ENCODE assay signal across 11 mouse cellular contexts in genomic region chr1:168964467-168964904, GRCm38 (mm10).
DNase-seq lines count a peak whose midpoint lies in the region; ATAC-seq and TF ChIP-seq lines count a peak whose summit lies in the region.
"Had no signal": no experiment of that assay in that cellular context is flagged by ENCODE, and none has a peak within 500 bp of the region (broad histone marks: within the 10 kb centered on the region; RNA-seq: fewer than 3 reads in every experiment).

No protein-coding gene starts in this region.

- WGBS in embryonic facial prominence, embryonic 11.5 days: 18% methylated on average over 6 of the region's 6 CpGs
- 22% methylated on average over 6 of the region's 6 CpGs for WGBS in hindbrain, embryonic 13.5 days
- WGBS in midbrain, embryonic 13.5 days: 14% methylated on average over 6 of the region's 6 CpGs
- 82% methylated on average over 6 of the region's 6 CpGs for WGBS in kidney, embryonic 16.5 days

- H3K4me1 ChIP-seq in embryonic facial prominence, embryonic 11.5 days (ENCODE audit: control insufficient read depth, insufficient read depth, low read length): no peaks in the 10 kb centered on the region; the same call in 1 of the 2 replicates
- H3K4me1 ChIP-seq in hindbrain, embryonic 13.5 days (replicated peaks): peaks cover 13% of the 10 kb centered on the region
- H3K4me1 ChIP-seq in midbrain, embryonic 13.5 days (replicated peaks): peaks cover 16% of the 10 kb centered on the region
- H3K4me1 ChIP-seq in kidney, embryonic 16.5 days (ENCODE audit: insufficient read depth, low read length): peaks cover 3% of the 10 kb centered on the region; the same call in 1 of the 2 replicates
- H3K4me1 ChIP-seq: lung, embryonic 15.5 days had no signal

- H3K9ac ChIP-seq in embryonic facial prominence, embryonic 11.5 days (replicated peaks; ENCODE audit: low read length): no peak overlapping the region
- no peak overlapping the region for H3K9ac ChIP-seq in hindbrain, embryonic 13.5 days
- H3K9ac ChIP-seq in midbrain, embryonic 13.5 days (replicated peaks): no peak overlapping the region
- no peak overlapping the region for H3K9ac ChIP-seq in kidney, embryonic 16.5 days (replicated peaks; ENCODE audit: low read length)
- H3K9ac ChIP-seq: lung, embryonic 15.5 days had no signal

- H3K36me3 ChIP-seq in embryonic facial prominence, embryonic 11.5 days (replicated peaks; ENCODE audit: control insufficient read depth, insufficient read depth, low read depth, low read length): no peaks in the 10 kb centered on the region
- no peaks in the 10 kb centered on the region for H3K36me3 ChIP-seq in hindbrain, embryonic 13.5 days
- H3K36me3 ChIP-seq in midbrain, embryonic 13.5 days: no peaks in the 10 kb centered on the region
- H3K36me3 ChIP-seq in kidney, embryonic 16.5 days (ENCODE audit: insufficient read depth, low read length): no peaks in the 10 kb centered on the region
- H3K36me3 ChIP-seq: lung, embryonic 15.5 days had no signal

- peak; percentile 85; the same call in 1 of the 2 replicates for ATAC-seq in embryonic facial prominence, embryonic 11.5 days (replicated peaks; ENCODE audit: insufficient number of reproducible peaks, low FRiP score, low TSS enrichment, low read depth)
- ATAC-seq in hindbrain, embryonic 13.5 days (ENCODE audit: low FRiP score): peak; percentile 59; the same call in 1 of the 2 replicates
- peak; percentile 75 for ATAC-seq in midbrain, embryonic 13.5 days
- no peak for ATAC-seq in kidney, embryonic 16.5 days (ENCODE audit: low FRiP score, low TSS enrichment)

- H3K9me3 ChIP-seq in embryonic facial prominence, embryonic 11.5 days (replicated peaks; ENCODE audit: control insufficient read depth, low read length): no peaks in the 10 kb centered on the region
- no peaks in the 10 kb centered on the region for H3K9me3 ChIP-seq in hindbrain, embryonic 13.5 days
- H3K9me3 ChIP-seq in midbrain, embryonic 13.5 days: no peaks in the 10 kb centered on the region
- H3K9me3 ChIP-seq in kidney, embryonic 16.5 days (ENCODE audit: low read length): no peaks in the 10 kb centered on the region
- H3K9me3 ChIP-seq: lung, embryonic 15.5 days had no signal

- no peak overlapping the region for H3K4me2 ChIP-seq in embryonic facial prominence, embryonic 11.5 days (ENCODE audit: low read depth, low read length)
- no peak overlapping the region for H3K4me2 ChIP-seq in hindbrain, embryonic 13.5 days
- H3K4me2 ChIP-seq in midbrain, embryonic 13.5 days (replicated peaks): no peak overlapping the region
- no peak overlapping the region for H3K4me2 ChIP-seq in kidney, embryonic 16.5 days (replicated peaks; ENCODE audit: low read depth, low read length)
- H3K4me2 ChIP-seq: lung, embryonic 15.5 days had no signal

- TF ChIP-seq POLR2A in brain, embryonic 14.5 days (IDR thresholded peaks at IDR 0.05; ENCODE audit: borderline replicate concordance, extremely low read depth, insufficient read depth, insufficient read length, poor library complexity, severe bottlenecking): no peak

- no peak overlapping the region for H3K4me3 ChIP-seq in embryonic facial prominence, embryonic 11.5 days (ENCODE audit: low read depth, low read length)
- no peak overlapping the region for H3K4me3 ChIP-seq in hindbrain, embryonic 13.5 days
- no peak overlapping the region for H3K4me3 ChIP-seq in midbrain, embryonic 13.5 days (replicated peaks)
- H3K4me3 ChIP-seq in kidney, embryonic 16.5 days (ENCODE audit: low read length): no peak overlapping the region
- H3K4me3 ChIP-seq: erythroblast, embryonic 14.5 days; lung, embryonic 15.5 days had no signal

- peak; percentile 76 for DNase-seq in brain, embryonic 14.5 days (ENCODE audit: low read depth)
- peak; percentile 86 for DNase-seq in embryonic facial prominence, embryonic 11.5 days (ENCODE audit: low spot score)
- no peak for DNase-seq in urinary bladder, adult 18-20 months (ENCODE audit: low spot score in 2 of 2)
- DNase-seq in MN1 (ENCODE audit: low spot score): no peak
- no peak for DNase-seq in urinary bladder, postnatal 10 days (ENCODE audit: low spot score)
- DNase-seq: heart, adult 18-20 months had no signal

- no peaks in the 10 kb centered on the region for H3K27me3 ChIP-seq in embryonic facial prominence, embryonic 11.5 days (ENCODE audit: control insufficient read depth, insufficient read depth, low read length)
- no peaks in the 10 kb centered on the region for H3K27me3 ChIP-seq in hindbrain, embryonic 13.5 days
- no peaks in the 10 kb centered on the region for H3K27me3 ChIP-seq in midbrain, embryonic 13.5 days
- H3K27me3 ChIP-seq in kidney, embryonic 16.5 days (ENCODE audit: insufficient read depth, low read length): no peaks in the 10 kb centered on the region
- H3K27me3 ChIP-seq: lung, embryonic 15.5 days had no signal

- no peak for TF ChIP-seq CTCF in brain, embryonic 14.5 days (IDR thresholded peaks at IDR 0.05; ENCODE audit: borderline replicate concordance, extremely low read depth, insufficient read depth, insufficient read length)

- H3K27ac ChIP-seq in embryonic facial prominence, embryonic 11.5 days (replicated peaks; ENCODE audit: low read depth, low read length): no peak overlapping the region; the same call in 1 of the 2 replicates
- no peak overlapping the region for H3K27ac ChIP-seq in hindbrain, embryonic 13.5 days
- peak overlapping the region; percentile 56 for H3K27ac ChIP-seq in midbrain, embryonic 13.5 days
- H3K27ac ChIP-seq in kidney, embryonic 16.5 days (ENCODE audit: low read length): no peak overlapping the region
- H3K27ac ChIP-seq: lung, embryonic 15.5 days had no signal

Comparison
In these comparisons a context has a peak if more than half of its experiments do, and no peak if none do; other contexts are left out.
1. DNase-seq: peak in brain, embryonic 14.5 days (single experiment) and embryonic facial prominence, embryonic 11.5 days (single experiment); none in urinary bladder, adult 18-20 months (0 of 2), MN1 (single experiment) and urinary bladder, postnatal 10 days (single experiment).